Mouse (Mus musculus): ENCODE data around the gene Ankrd31. TPM values are rescaled to one million over a fixed set of nuclear protein-coding genes. Genes with fewer than 3 reads are reported as not detected.

Ankrd31 gene
- polyA plus RNA-seq, 1 experiment from 2014 or later = not detected

- H3K9me3 ChIP-seq (replicated peaks; ENCODE audit: control insufficient read depth, low read length) = no peaks in the 10 kb centered on the region
- WGBS (ENCODE audit: insufficient replicate concordance) = 80% methylated on average over 3 of the region's 3 CpGs
These were observed 47.2 kb downstream of the Ankrd31 start for GRCm38 (mm10) chr13:96795301-96795700.

GRCm38 (mm10) chr13:96797500-96797899 lies 49.4 kb downstream of the Ankrd31 start:
- 45% methylated on average over 2 of the region's 2 CpGs for WGBS (ENCODE audit: insufficient replicate concordance)
- H3K27me3 ChIP-seq (ENCODE audit: control insufficient read depth, insufficient read depth, low read length) = no peaks in the 10 kb centered on the region
- H3K4me1 ChIP-seq (ENCODE audit: control insufficient read depth, insufficient read depth, low read length) = no peaks in the 10 kb centered on the region
- H3K9ac ChIP-seq (ENCODE audit: low read depth, low read length) = no peak overlapping the region
- H3K9me3 ChIP-seq (replicated peaks; ENCODE audit: control insufficient read depth, low read length) = no peaks in the 10 kb centered on the region
- no peaks in the 10 kb centered on the region for H3K36me3 ChIP-seq (ENCODE audit: control insufficient read depth, insufficient read depth, low read length)
- H3K27ac ChIP-seq (ENCODE audit: low read depth, low read length) = no peak overlapping the region
- no peak for ATAC-seq (replicated peaks; ENCODE audit: insufficient number of reproducible peaks, low FRiP score, low TSS enrichment)
- H3K4me3 ChIP-seq (ENCODE audit: low read depth, low read length) = no peak overlapping the region
- no peak overlapping the region for H3K4me2 ChIP-seq

More at GRCm38 (mm10) chr13:96795301-96795700, 47.2 kb downstream of the Ankrd31 start:
- Histone ChIP-seq H3K4me1 (ENCODE audit: control insufficient read depth, insufficient read depth, low read length) (no peaks in the 10 kb centered on the region), H3K4me3 (ENCODE audit: low read depth, low read length) (no peak overlapping the region), H3K4me2 (no peak overlapping the region), H3K27me3 (ENCODE audit: control insufficient read depth, insufficient read depth, low read length) (no peaks in the 10 kb centered on the region), H3K9ac (ENCODE audit: low read depth, low read length) (no peak overlapping the region), H3K27ac (ENCODE audit: low read depth, low read length) (no peak overlapping the region), H3K36me3 (ENCODE audit: control insufficient read depth, insufficient read depth, low read length) (no peaks in the 10 kb centered on the region)
- ATAC-seq (replicated peaks; ENCODE audit: insufficient number of reproducible peaks, low FRiP score, low TSS enrichment) = no peak

- Histone ChIP-seq H3K9ac (ENCODE audit: low read depth, low read length) (no peak overlapping the region), H3K27me3 (ENCODE audit: control insufficient read depth, insufficient read depth, low read length) (no peaks in the 10 kb centered on the region), H3K4me1 (ENCODE audit: control insufficient read depth, insufficient read depth, low read length) (no peaks in the 10 kb centered on the region), H3K36me3 (ENCODE audit: control insufficient read depth, insufficient read depth, low read length) (no peaks in the 10 kb centered on the region), H3K4me3 (ENCODE audit: low read depth, low read length) (no peak overlapping the region), H3K4me2 (no peak overlapping the region), H3K27ac (ENCODE audit: low read depth, low read length) (no peak overlapping the region), H3K9me3 (replicated peaks; ENCODE audit: control insufficient read depth, low read length) (no peaks in the 10 kb centered on the region)
- 72% methylated on average over 1 of the region's 1 CpGs for WGBS (ENCODE audit: insufficient replicate concordance)
- ATAC-seq (replicated peaks; ENCODE audit: insufficient number of reproducible peaks, low FRiP score, low TSS enrichment) = no peak
These were observed 101.7 kb downstream of the Ankrd31 start for GRCm38 (mm10) chr13:96849752-96850151.

- no peak overlapping the region for H3K27ac ChIP-seq (ENCODE audit: low read depth, low read length)
- no peaks in the 10 kb centered on the region for H3K27me3 ChIP-seq (ENCODE audit: control insufficient read depth, insufficient read depth, low read length)
- no peak for ATAC-seq (replicated peaks; ENCODE audit: insufficient number of reproducible peaks, low FRiP score, low TSS enrichment)
- H3K9ac ChIP-seq (ENCODE audit: low read depth, low read length) = no peak overlapping the region
- H3K4me2 ChIP-seq = no peak overlapping the region
- no peaks in the 10 kb centered on the region for H3K4me1 ChIP-seq (ENCODE audit: control insufficient read depth, insufficient read depth, low read length)
- no peaks in the 10 kb centered on the region for H3K36me3 ChIP-seq (ENCODE audit: control insufficient read depth, insufficient read depth, low read length)
- no peaks in the 10 kb centered on the region for H3K9me3 ChIP-seq (replicated peaks; ENCODE audit: control insufficient read depth, low read length)
- 13% methylated on average over 2 of the region's 2 CpGs for WGBS (ENCODE audit: insufficient replicate concordance)
- H3K4me3 ChIP-seq (ENCODE audit: low read depth, low read length) = no peak overlapping the region
These were observed 104.1 kb downstream of the Ankrd31 start for GRCm38 (mm10) chr13:96852133-96852532.

GRCm38 (mm10) chr13:96853256-96853655 lies 105.2 kb downstream of the Ankrd31 start:
- Histone ChIP-seq H3K9ac (ENCODE audit: low read depth, low read length) (no peak overlapping the region), H3K27me3 (ENCODE audit: control insufficient read depth, insufficient read depth, low read length) (no peaks in the 10 kb centered on the region), H3K36me3 (ENCODE audit: control insufficient read depth, insufficient read depth, low read length) (no peaks in the 10 kb centered on the region), H3K9me3 (replicated peaks; ENCODE audit: control insufficient read depth, low read length) (no peaks in the 10 kb centered on the region), H3K4me3 (ENCODE audit: low read depth, low read length) (no peak overlapping the region), H3K4me2 (no peak overlapping the region), H3K4me1 (ENCODE audit: control insufficient read depth, insufficient read depth, low read length) (no peaks in the 10 kb centered on the region), H3K27ac (ENCODE audit: low read depth, low read length) (no peak overlapping the region)
- 75% methylated on average over 1 of the region's 1 CpGs for WGBS (ENCODE audit: insufficient replicate concordance)
- ATAC-seq (replicated peaks; ENCODE audit: insufficient number of reproducible peaks, low FRiP score, low TSS enrichment) = no peak

- Histone ChIP-seq H3K4me1 (ENCODE audit: control insufficient read depth, insufficient read depth, low read length) (no peaks in the 10 kb centered on the region), H3K4me3 (ENCODE audit: low read depth, low read length) (no peak overlapping the region), H3K27me3 (ENCODE audit: control insufficient read depth, insufficient read depth, low read length) (no peaks in the 10 kb centered on the region), H3K27ac (ENCODE audit: low read depth, low read length) (no peak overlapping the region), H3K4me2 (no peak overlapping the region), H3K9me3 (replicated peaks; ENCODE audit: control insufficient read depth, low read length) (no peaks in the 10 kb centered on the region), H3K36me3 (ENCODE audit: control insufficient read depth, insufficient read depth, low read length) (no peaks in the 10 kb centered on the region), H3K9ac (ENCODE audit: low read depth, low read length) (no peak overlapping the region)
- 17% methylated on average over 3 of the region's 3 CpGs for WGBS (ENCODE audit: insufficient replicate concordance)
- no peak for ATAC-seq (replicated peaks; ENCODE audit: insufficient number of reproducible peaks, low FRiP score, low TSS enrichment)
These were observed 107.1 kb downstream of the Ankrd31 start for GRCm38 (mm10) chr13:96855191-96855590.

- Histone ChIP-seq H3K9ac (ENCODE audit: low read depth, low read length) (no peak overlapping the region), H3K4me3 (ENCODE audit: low read depth, low read length) (no peak overlapping the region), H3K27me3 (ENCODE audit: control insufficient read depth, insufficient read depth, low read length) (no peaks in the 10 kb centered on the region), H3K36me3 (ENCODE audit: control insufficient read depth, insufficient read depth, low read length) (no peaks in the 10 kb centered on the region), H3K4me2 (no peak overlapping the region), H3K4me1 (ENCODE audit: control insufficient read depth, insufficient read depth, low read length) (no peaks in the 10 kb centered on the region), H3K9me3 (replicated peaks; ENCODE audit: control insufficient read depth, low read length) (no peaks in the 10 kb centered on the region), H3K27ac (ENCODE audit: low read depth, low read length) (no peak overlapping the region)
- no peak for ATAC-seq (replicated peaks; ENCODE audit: insufficient number of reproducible peaks, low FRiP score, low TSS enrichment)
- 95% methylated on average over 3 of the region's 3 CpGs for WGBS (ENCODE audit: insufficient replicate concordance)
These were observed 111.1 kb downstream of the Ankrd31 start for GRCm38 (mm10) chr13:96859161-96859560.

- Histone ChIP-seq H3K27ac (ENCODE audit: low read depth, low read length) (no peak overlapping the region), H3K4me1 (ENCODE audit: control insufficient read depth, insufficient read depth, low read length) (no peaks in the 10 kb centered on the region), H3K9me3 (replicated peaks; ENCODE audit: control insufficient read depth, low read length) (no peaks in the 10 kb centered on the region), H3K4me2 (no peak overlapping the region), H3K4me3 (ENCODE audit: low read depth, low read length) (no peak overlapping the region), H3K27me3 (ENCODE audit: control insufficient read depth, insufficient read depth, low read length) (no peaks in the 10 kb centered on the region), H3K9ac (ENCODE audit: low read depth, low read length) (no peak overlapping the region), H3K36me3 (ENCODE audit: control insufficient read depth, insufficient read depth, low read length) (no peaks in the 10 kb centered on the region)
- no peak for ATAC-seq (replicated peaks; ENCODE audit: insufficient number of reproducible peaks, low FRiP score, low TSS enrichment)
- 76% methylated on average over 4 of the region's 4 CpGs for WGBS (ENCODE audit: insufficient replicate concordance)
These were observed 122.7 kb downstream of the Ankrd31 start for GRCm38 (mm10) chr13:96870742-96871141.

- no peak overlapping the region for H3K4me3 ChIP-seq (ENCODE audit: low read depth, low read length)
- H3K9ac ChIP-seq (ENCODE audit: low read depth, low read length) = no peak overlapping the region
- no peaks in the 10 kb centered on the region for H3K36me3 ChIP-seq (ENCODE audit: control insufficient read depth, insufficient read depth, low read length)
- ATAC-seq (replicated peaks; ENCODE audit: insufficient number of reproducible peaks, low FRiP score, low TSS enrichment) = no peak
- H3K27ac ChIP-seq (ENCODE audit: low read depth, low read length) = no peak overlapping the region
- H3K4me2 ChIP-seq = no peak overlapping the region
- no peaks in the 10 kb centered on the region for H3K9me3 ChIP-seq (replicated peaks; ENCODE audit: control insufficient read depth, low read length)
- no peaks in the 10 kb centered on the region for H3K4me1 ChIP-seq (ENCODE audit: control insufficient read depth, insufficient read depth, low read length)
- no peaks in the 10 kb centered on the region for H3K27me3 ChIP-seq (ENCODE audit: control insufficient read depth, insufficient read depth, low read length)
These were observed 126.0 kb downstream of the Ankrd31 start for GRCm38 (mm10) chr13:96874071-96874470.
